Mouse (Mus musculus) 416B (cell line): Measurements from ENCODE around the gene Hist1h4j.

ENCODE experiments used
- DNase-seq: peaks from one replicate; pipeline ENCODE4 v3.0.0; 2011; ENCODE audit warnings: low read depth

Gene Hist1h4j

GRCm38 (mm10) chr13:21727948-21728572 lies 6.8 kb upstream of the Hist1h4j start:
- no peak for DNase-seq

GRCm38 (mm10) chr13:21729544-21729943 lies 5.3 kb upstream of the Hist1h4j start:
- DNase-seq: no peak

GRCm38 (mm10) chr13:21733466-21733865 lies 1.4 kb upstream of the Hist1h4j start:
- peak; percentile 76 for DNase-seq

- DNase-seq: peak; percentile 96
Measured at GRCm38 (mm10) chr13:21734010-21734905, 606 bp upstream of the Hist1h4j start.

- DNase-seq: no peak
Measured at GRCm38 (mm10) chr13:21745006-21745405, 10.1 kb downstream of the Hist1h4j start.

GRCm38 (mm10) chr13:21749387-21750158 lies 14.7 kb downstream of the Hist1h4j start:
- DNase-seq: peak; percentile 86

DNA sequence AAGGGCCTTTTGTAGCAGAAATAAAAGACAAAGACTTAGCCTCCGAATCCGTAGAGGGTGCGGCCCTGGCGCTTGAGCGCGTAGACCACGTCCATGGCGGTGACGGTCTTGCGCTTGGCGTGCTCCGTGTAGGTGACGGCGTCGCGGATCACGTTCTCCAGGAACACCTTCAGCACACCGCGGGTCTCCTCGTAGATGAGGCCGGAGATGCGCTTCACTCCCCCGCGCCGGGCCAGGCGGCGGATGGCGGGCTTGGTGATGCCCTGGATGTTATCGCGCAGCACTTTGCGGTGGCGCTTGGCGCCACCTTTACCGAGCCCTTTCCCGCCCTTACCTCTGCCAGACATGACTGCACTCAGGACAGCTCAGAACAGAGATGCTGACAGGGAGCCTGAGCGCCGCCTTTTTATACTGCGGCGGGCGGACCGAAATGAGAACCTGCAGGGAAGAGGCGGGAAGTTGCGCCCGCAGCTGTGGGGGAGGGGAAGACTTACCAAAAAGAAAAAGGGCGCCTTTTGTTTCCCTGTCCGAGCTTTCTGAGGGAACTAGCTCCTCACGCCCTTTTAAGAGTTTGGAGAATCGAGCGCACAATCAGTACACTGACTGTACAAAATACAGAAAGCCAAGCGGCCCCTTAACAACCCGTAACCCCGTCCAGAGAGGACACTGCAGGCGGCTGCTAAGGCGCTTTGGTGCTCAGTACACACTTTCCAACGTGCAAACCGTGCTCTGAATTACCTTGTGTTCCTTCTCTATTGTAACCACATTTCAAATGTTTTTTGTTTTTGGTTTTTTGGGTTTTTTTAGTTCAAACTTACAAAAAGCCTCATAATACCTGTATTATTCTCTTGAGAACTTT lies 15.5 kb downstream of the Hist1h4j start, which contains the start of gene Hist1h4k:
Gene Hist1h4k (minus strand): TSS at position 347 of the 859 bp plus-strand sequence.
- DNase-seq: peak; percentile 97

GRCm38 (mm10) chr13:21751417-21751816 lies 16.6 kb downstream of the Hist1h4j start:
- peak; percentile 70 for DNase-seq

DNA sequence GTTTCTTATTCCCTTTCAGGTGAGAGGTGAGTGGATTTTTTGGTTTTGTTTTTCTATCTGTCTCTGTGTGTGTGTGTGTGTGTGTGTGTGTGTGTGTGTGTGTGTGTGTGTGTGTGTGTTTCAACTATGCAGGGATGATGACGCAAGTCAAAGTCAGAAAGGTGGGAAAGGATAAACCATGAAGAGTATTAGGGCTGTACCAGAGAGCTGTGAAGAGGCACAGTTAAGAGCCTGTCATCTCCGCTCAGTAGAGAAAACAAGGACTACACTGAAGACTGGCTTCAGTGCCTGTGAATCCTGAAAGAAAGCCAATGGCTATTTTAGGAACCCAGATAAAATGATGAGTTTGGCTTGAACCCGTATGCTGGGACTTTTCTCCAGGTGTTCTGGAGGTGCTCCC lies 17.0 kb downstream of the Hist1h4j start:
- peak; percentile 68 for DNase-seq

GRCm38 (mm10) chr13:21752356-21752755 lies 17.5 kb downstream of the Hist1h4j start:
- peak; percentile 77 for DNase-seq

- DNase-seq: peak; percentile 88
Measured at GRCm38 (mm10) chr13:21753051-21753523, 18.2 kb downstream of the Hist1h4j start.

GRCm38 (mm10) chr13:21753524-21754285 lies 18.8 kb downstream of the Hist1h4j start, which contains the start of the genes Hist1h2ak and Hist1h2bn:
TSS of gene Hist1h2ak (minus strand) at chr13:21753827.
TSS of gene Hist1h2bn (plus strand) at chr13:21754123.
- peak; percentile 100 for DNase-seq

DNA sequence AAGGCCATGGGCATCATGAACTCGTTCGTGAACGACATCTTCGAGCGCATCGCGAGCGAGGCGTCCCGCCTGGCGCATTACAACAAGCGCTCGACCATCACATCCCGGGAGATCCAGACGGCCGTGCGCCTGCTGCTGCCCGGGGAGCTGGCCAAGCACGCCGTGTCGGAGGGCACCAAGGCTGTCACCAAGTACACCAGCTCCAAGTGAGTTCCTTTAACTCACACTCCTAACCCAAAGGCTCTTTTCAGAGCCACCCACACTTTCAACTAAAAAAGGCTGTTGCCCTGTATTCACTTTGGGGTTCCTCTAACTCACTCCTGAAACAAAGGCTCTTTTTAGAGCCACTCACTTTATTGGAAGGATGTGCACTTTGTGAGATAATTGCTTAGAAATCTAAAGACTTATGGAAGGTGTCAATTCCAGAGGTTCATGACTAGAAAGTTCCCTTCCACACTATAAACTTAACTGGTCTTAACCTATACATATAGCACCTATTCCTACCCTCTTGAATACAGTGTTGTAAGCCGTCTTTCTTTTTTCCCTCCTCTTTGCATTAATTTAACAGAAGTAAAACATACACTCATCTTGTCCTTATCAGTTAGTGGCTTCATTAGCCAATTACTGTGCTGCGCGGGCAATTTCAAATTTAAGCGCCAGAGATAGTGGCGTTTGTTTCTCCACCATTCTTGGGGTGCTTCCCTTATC lies 19.6 kb downstream of the Hist1h4j start:
- peak; percentile 93 for DNase-seq

DNA sequence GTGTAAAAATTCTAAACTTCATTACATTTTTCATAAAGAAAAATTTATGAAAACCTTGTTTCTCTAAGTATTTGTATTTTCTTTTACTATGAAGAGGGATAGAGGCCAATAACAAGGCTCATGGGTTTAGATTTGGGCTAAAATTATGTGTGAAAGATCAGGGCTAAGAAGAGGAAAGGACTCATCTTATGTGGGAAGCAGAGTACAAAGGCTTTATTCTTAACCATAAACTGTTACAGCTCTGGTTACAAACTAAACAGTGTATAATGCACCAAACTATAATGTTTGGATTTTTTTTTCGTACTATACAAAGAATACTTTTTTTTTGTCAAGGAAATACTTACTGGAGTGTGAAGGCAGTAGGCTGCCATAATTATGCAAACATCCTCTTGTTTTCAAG lies 20.8 kb downstream of the Hist1h4j start:
- DNase-seq: peak; percentile 49

GRCm38 (mm10) chr13:21778814-21779766 lies 44.2 kb downstream of the Hist1h4j start:
- peak; percentile 98 for DNase-seq

DNA sequence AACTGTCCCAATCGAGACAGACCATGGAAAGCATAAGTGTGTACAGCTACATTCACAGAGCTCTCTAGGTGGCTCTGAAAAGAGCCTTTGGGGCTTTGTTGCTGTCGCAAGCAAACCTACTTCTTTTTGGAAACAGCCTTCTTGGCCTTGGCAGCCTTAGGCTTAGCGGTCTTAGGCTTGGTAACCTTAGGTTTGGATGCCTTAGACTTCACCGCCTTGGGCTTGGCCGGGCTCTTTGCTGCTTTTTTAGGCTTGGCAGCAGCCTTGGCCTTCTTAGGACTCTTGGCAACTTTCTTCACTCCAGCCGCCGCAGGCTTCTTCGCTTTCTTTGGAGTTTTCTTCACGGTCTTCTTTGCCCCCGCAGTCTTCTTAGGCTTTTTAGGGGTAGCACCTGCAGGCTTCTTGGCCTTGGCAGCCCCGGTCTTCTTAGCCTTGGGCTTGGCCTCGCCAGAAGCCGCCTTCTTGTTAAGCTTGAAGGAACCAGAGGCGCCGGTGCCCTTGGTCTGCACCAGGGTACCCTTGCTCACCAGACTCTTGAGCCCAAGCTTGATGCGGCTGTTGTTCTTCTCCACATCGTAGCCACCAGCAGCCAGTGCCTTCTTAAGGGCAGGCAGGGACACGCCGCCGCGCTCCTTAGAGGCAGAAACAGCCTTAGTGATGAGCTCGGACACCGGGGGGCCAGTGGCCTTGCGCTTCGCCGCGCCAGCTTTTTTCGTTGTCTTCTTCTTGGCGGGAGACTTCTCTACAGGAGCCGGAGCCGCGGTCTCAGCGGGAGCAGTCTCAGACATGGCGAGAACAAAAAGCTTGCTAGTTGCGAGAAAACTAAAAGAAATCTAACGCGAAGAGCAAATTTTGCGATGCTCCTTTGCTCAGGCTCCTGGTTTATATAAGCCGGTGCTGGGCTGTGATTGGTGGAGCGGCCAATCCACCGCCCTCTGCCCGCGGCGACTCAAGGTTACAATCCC lies 45.2 kb downstream of the Hist1h4j start, which contains the start of gene Hist1h1b:
Gene Hist1h1b (minus strand): TSS at position 859 of the 965 bp plus-strand sequence.
- peak; percentile 97 for DNase-seq

DNA sequence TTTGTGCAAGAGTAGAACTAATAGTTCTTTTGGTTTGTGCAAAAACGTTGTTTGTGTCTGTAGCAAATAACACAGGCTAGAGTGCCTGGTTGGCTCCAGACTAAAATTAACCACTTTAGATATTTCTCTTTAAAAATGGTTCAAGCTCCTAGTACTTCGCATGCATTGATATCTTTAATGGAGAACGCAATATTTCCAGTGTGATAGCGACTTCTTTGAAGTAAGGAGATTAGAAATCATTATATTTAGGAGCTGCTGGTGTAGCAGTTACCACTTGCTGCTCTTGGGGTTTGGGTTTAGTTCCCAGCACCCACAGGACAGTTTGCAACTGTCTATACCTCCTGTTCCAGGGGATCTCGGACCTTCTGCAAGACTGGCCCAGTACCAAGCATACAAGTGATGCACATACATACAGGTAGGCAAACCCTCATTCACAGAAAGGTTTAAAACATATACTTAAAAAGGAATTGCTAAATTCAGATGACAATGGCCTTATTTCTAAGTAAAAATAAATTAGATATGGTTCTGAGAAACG lies 46.2 kb downstream of the Hist1h4j start:
- DNase-seq: peak; percentile 73
